Mouse (Mus musculus) ES-E14 (cell line): ENCODE results near the gene Sdhc. TPM values are rescaled to one million over a fixed set of nuclear protein-coding genes. Genes with fewer than 3 reads are reported as not detected.

Experiments
- DNase-seq: peaks from one replicate; pipeline ENCODE4 v3.0.0-alpha.2; 2013; ENCODE audit warnings: low read depth, low spot score
- H3K27ac ChIP-seq: 2 replicates; pipeline ENCODE4 v1.5.1; 2012; ENCODE audit warnings: low read depth, mild to moderate bottlenecking, low read length, moderate library complexity, mixed read lengths; ENCODE audit not compliant: poor library complexity, insufficient read depth, severe bottlenecking
- H3K36me3 ChIP-seq: 2 replicates; pipeline ENCODE4 v1.6.1; 2012; ENCODE audit warnings: mild to moderate bottlenecking, low read length, moderate library complexity, mixed read lengths; ENCODE audit not compliant: control insufficient read depth, poor library complexity, insufficient read depth, severe bottlenecking
- H3K4me1 ChIP-seq, 2 experiments: fragments of 150-350 bp in 1 of 2; sonication (generic) in 1 of 2; 2 replicates each; pipeline ENCODE4 v1.6.1; 2012; ENCODE audit warnings: low read length in 2 of 2, mild to moderate bottlenecking in 1 of 2, mixed read lengths in 1 of 2; ENCODE audit not compliant: control insufficient read depth in 2 of 2, insufficient read depth in 2 of 2, poor library complexity in 1 of 2
- H3K4me3 ChIP-seq, 2 experiments: fragments of 150-350 bp in 1 of 2; sonication (generic) in 1 of 2; 2 replicates each; pipeline ENCODE4 v1.5.1; 2012; ENCODE audit warnings: low read length in 2 of 2, low read depth in 1 of 2, mild to moderate bottlenecking in 1 of 2, mixed read lengths in 1 of 2; ENCODE audit not compliant: insufficient read depth in 1 of 2, poor library complexity in 1 of 2, severe bottlenecking in 1 of 2
- H3K9ac ChIP-seq: 2 replicates; pipeline ENCODE4 v1.6.1; 2012; ENCODE audit warnings: low read depth, mild to moderate bottlenecking, low read length, mixed read lengths; ENCODE audit not compliant: poor library complexity, insufficient read depth, severe bottlenecking
- H3K9me3 ChIP-seq: fragments of 150-350 bp; sonication (generic); 2 replicates; pipeline ENCODE4 v1.6.1; 2012; ENCODE audit warnings: low read depth, mild to moderate bottlenecking, low read length; ENCODE audit not compliant: control insufficient read depth, insufficient read depth
- CHD2 ChIP-seq: IDR thresholded peaks from 2 replicates; pipeline ENCODE4 v1.6.1; 2014; ENCODE audit warnings: mild to moderate bottlenecking, low read depth, low read length, inconsistent platforms
- HCFC1 ChIP-seq: IDR thresholded peaks from 2 replicates; pipeline ENCODE4 v1.6.1; 2012; ENCODE audit warnings: low read length, inconsistent platforms, borderline replicate concordance; ENCODE audit not compliant: insufficient read depth
- MAFK ChIP-seq: IDR thresholded peaks from 2 replicates; pipeline ENCODE4 v1.6.1; 2014; ENCODE audit warnings: mild to moderate bottlenecking, low read depth, low read length, inconsistent platforms; ENCODE audit not compliant: insufficient read depth
- ZC3H11A ChIP-seq: IDR thresholded peaks from 2 replicates; pipeline ENCODE4 v1.6.1; 2012; ENCODE audit warnings: low read depth, mild to moderate bottlenecking, inconsistent platforms, low read length, borderline replicate concordance
- ZNF384 ChIP-seq: IDR thresholded peaks from 2 replicates; pipeline ENCODE4 v1.6.1; 2012; ENCODE audit warnings: low read depth, low read length, inconsistent platforms
- in situ Hi-C, 2 experiments: fragments of 600-800 bp; cut with MboI; formaldehyde crosslinking; loops; one replicate each; pipeline ENCODE4 v1.15.1; 2025; ENCODE audit warnings: low sequenced_read_pairs in 2 of 2, inconsistent platforms in 1 of 2; ENCODE audit not compliant: unreplicated experiment in 2 of 2
- total RNA-seq: library from RNA; depleted of rRNA; stranded (reverse); fragments of 300-350 nt; gene quantifications from 2 replicates; pipeline ENCODE4 v1.2.3, GENCODE M21; 2012

Sdhc gene
- total RNA-seq, 1 experiment = 55.0 TPM

GRCm38 (mm10) chr1:171109620-171110019, 40.8 kb downstream of the Sdhc start:
- no peak for DNase-seq
- H3K27ac ChIP-seq = no peak overlapping the region
- no peaks in the 10 kb centered on the region; the same call in none of the 2 replicates for H3K9me3 ChIP-seq
- no peak for TF ChIP-seq ZC3H11A
- no peak for TF ChIP-seq ZNF384
- no peak for TF ChIP-seq CHD2
- no peak for TF ChIP-seq HCFC1
- TF ChIP-seq MAFK = no peak
- H3K4me1 ChIP-seq = peaks cover 2% of the 10 kb centered on the region in 2 experiments; a peak in 1 of 4 replicates
- no peak overlapping the region for H3K9ac ChIP-seq
- H3K4me3 ChIP-seq = no peak overlapping the region
- no peaks in the 10 kb centered on the region for H3K36me3 ChIP-seq
- in situ Hi-C loops = loop anchor here (5.0 to 10.0 kb wide), 2 partner anchors 133 to 135 kb away; no protein-coding TSS in a partner anchor

GRCm38 (mm10) chr1:171105226-171105625, 45.2 kb downstream of the Sdhc start:
- Histone ChIP-seq H3K4me1 (no peaks in the 10 kb centered on the region), H3K9ac (no peak overlapping the region), H3K27ac (no peak overlapping the region), H3K4me3 (no peak overlapping the region), H3K9me3 (no peaks in the 10 kb centered on the region; the same call in none of the 2 replicates), H3K36me3 (no peaks in the 10 kb centered on the region)
- TF ChIP-seq ZC3H11A = no peak
- no peak for TF ChIP-seq MAFK
- no peak for TF ChIP-seq HCFC1
- no peak for TF ChIP-seq ZNF384
- no peak for TF ChIP-seq CHD2
- in situ Hi-C loops = no loop called here
- no peak for DNase-seq

- Histone ChIP-seq H3K27ac (no peak overlapping the region; the same call in 1 of the 2 replicates), H3K4me1 (no peaks in the 10 kb centered on the region), H3K36me3 (no peaks in the 10 kb centered on the region), H3K9me3 (no peaks in the 10 kb centered on the region), H3K4me3 (peak overlapping the region; percentile 48 to 55; a peak in 3 of 4 replicates), H3K9ac (peak overlapping the region; percentile 53; the same call in 1 of the 2 replicates)
- DNase-seq = peak; percentile 60
- in situ Hi-C loops = no loop called here
- no peak for TF ChIP-seq ZC3H11A
- no peak for TF ChIP-seq MAFK
- no peak for TF ChIP-seq ZNF384
- 0 out of 2 replicates have a peak, but pooled peaks have one; percentile 9 for TF ChIP-seq HCFC1
Observed at GRCm38 (mm10) chr1:171103179-171103840, 47.1 kb downstream of the Sdhc start.

GRCm38 (mm10) chr1:171102547-171103177, 47.7 kb downstream of the Sdhc start:
- Histone ChIP-seq H3K27ac (no peak overlapping the region; the same call in none of the 2 replicates), H3K4me1 (no peaks in the 10 kb centered on the region), H3K9ac (peak overlapping the region; percentile 72), H3K36me3 (no peaks in the 10 kb centered on the region), H3K9me3 (no peaks in the 10 kb centered on the region), H3K4me3 (peak overlapping the region; percentile 72 to 74)
- DNase-seq = peak; percentile 79
- TF ChIP-seq MAFK (peak; percentile 2; the same call in 1 of the 2 replicates), CHD2 (no peak)
- in situ Hi-C loops = no loop called here
